Mouse (Mus musculus) kidney, adult 18-20 months (tissue): ENCODE data around the gene Fcho2.
A peak's percentile ranks its signal among the peaks of the same experiment; 100 is the strongest.
"Not testable (repeated sequence)": the region's sequence is repeated elsewhere in the genome, so short reads cannot be mapped to it uniquely, and the experiment has no call there.

Experiments used
- DNase-seq: peaks from one replicate; pipeline ENCODE4 v3.0.0; 2021

Gene Fcho2

DNA sequence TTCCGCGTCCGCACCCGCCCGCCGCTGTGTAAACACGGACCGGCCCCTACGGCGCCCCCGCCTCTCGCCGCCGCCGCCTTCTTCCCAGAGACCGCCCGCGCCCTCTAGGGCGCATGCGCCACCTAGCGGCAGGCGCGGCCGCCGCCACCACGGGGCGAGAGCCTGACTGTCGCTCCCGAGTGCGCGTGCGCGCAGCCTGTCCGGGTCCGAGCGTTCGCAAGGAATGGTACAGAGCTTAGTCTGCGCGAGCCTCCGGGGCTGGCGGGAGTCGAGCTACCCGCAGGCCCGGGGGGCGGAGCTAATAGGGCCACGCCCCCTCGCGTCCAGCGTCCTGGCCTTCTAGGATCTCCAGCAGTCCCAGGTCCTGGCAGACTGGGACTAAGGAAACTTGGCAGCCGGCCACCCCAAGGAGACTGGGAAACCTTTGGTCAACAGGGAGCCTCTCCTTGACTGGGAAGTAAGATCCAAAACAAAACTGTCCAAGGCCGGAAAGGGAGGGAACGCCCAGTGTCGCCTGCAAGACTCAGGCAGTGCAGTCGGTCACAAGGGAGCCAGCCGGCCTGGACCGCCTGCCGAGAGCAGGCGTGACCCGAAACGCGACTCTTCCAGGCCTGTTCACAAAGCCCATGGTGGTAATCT lies at the start of gene Fcho2:
Gene Fcho2 (minus strand): TSS at position 303 of the 639 bp plus-strand sequence.
- peak; percentile 100 for DNase-seq

DNA sequence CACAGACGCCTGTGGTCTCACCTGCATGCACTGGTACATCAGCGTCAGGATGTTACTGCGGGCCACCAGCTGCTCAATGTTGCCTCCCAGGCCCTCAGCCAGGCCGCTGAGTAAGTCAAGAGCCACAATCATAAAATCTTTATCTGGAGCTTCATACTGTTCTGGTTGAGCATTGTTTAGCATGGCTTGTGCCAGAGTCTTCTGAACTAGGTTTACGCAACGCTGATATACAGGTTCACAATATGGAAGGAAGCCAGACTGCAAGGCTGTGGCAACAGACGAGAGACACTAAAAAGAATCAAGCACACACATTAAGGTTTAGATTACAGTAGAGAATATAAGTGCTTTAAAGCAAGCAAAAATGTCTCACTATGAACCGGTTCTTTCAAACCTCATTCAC lies 40.0 kb upstream of the Fcho2 start:
- DNase-seq: no peak

DNA sequence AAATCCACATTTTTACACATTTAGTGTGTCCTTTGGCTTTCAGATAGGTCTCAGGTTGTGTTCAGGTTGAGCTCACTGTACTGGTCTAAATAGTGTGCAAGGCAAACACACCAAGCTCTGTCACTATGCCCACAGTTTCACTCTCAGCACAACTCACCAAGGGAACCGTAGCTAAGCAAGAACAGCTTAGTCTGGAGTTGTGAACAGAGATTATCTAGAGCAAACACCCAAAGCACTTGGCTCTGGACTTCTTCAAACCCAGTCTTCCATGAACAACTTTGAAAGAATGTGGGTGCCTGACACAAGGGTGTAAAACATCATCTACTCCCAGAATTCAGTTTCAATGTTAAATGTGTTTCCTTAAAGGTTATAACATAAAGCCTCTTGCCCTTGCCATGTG lies 30.5 kb upstream of the Fcho2 start:
- no peak for DNase-seq

DNA sequence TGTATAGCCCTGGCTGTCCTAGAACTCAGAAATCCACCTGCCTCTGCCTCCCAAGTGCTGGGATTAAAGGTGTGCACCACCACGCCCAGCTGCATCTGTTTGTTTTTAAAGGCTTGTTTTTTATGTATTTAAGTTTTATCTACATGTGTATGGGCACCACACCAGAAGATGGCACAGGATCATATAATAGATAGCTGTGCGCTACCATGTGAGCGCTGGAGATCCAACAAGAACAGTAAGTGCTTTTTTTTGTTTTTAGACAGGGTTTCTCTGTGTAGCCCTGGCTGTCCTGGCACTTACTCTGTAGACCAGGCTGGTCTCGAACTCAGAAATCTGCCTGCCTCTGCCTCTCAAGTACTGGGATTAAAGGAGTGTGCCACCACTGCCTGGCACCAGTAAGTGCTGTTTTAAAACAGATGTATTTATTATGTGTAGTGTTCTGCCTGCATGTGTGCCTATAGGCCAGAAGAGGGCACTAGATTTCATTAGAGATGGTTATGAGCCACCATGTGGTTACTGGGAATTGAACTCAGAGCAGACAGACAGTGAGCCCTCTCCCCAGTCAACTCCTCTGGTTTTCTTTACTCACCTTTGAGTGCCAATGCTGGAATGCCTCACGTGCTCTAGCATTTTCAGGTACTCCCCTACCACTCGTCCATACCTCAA lies 21.3 kb upstream of the Fcho2 start:
- no peak for DNase-seq

DNA sequence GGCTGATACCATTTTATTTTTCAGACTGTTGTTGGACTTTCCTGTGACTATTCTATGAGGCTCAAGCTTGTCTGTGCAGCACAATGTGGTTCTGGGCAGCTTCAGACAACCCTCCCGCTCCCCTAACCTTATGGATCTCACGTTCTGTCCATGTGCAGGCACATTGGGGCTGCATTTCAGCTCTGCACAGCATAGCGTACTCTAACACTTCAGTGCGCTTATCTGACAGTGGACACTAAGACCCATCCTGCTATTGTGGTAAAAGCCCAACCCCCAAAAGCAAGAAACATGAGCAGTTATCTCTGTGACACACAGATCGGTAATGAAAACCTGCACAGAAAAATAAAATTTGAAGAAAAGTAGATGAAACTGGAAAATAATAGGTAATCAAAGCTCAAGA lies 20.5 kb upstream of the Fcho2 start:
- DNase-seq: no peak

DNA sequence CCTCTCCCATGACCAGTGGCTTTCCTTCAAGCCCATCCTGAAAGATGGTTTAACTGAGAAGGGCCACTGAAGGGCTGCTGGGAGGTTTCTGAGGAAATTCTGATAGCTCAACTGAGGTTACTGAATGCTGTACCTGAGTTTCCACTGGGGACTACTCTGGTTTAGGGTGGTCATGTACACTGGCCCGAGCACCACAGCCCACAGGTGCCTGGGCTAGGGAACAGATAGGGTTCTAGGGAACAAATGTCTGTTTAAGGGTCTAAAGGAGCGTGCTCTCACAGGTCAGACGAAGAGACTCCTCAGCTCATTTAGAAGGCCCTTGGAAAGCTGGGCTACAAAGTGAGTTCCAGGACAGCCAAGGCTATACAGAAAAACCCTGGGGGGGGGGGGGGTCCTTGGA lies 19.5 kb upstream of the Fcho2 start:
- no peak for DNase-seq

DNA sequence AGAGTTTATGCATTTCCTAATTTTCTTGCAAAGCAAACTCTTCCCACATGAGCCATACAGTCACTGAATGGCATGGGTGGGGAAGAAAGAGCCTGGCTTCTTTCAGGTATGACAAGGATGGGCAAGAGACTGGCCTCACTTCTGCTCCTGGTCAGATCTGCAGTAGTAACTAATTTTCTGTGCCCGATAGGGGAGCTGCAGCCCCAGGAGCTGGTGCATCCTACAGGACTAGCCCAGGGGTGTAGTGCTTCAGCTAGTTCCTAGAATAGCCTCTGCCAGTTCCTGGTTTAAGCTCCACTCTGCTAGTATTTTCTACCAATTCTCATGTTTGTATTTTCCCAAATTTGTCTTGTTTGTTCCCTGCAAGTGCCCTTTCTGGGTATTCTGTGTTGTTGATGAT lies 18.9 kb upstream of the Fcho2 start:
- no peak for DNase-seq

DNA sequence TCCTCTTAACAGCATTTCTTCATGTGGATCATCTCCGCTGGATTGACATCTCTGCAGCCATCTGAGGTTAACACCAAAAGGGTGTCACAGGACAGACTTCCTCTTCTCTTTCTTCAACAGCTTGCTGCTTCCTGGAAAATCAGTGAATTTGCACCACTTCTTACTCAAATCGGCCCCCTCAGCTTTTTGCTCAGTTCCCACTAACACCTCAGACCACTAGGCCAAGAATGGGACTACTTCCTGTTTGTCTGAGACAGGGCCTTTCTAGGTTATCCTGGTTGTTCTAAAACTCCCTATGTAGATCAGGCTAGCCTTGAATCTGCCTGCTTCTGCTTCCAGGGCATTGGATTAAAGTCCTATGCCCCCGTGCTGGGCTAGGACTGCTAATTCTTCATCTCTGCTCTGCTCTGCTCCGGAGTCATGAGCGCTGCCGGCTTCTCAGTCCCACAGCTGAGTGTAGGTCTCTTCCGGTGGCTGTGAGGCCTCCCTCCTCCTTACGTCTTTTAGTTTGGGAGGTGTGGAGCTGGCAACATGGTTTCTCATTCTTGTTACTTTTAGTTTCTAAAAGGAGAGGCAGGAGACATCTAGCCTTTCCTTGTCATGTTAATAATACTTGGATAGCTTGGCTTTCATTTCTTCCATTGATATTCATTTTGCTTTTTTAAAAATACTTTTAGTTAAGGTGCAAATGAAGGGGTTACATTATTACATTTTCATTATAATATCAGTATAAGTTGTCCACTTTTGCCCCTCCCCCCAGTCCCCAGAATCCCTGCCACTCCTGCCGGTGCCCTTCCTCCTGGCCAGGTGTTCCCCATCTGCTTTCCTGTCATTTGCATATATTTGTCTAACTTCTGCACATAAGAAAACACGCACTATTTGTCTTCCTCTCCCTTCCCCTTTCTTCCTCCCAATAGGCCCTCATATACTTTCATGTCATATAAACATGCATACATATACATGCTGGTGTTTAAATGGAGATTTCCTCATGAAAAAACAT lies 17.5 kb upstream of the Fcho2 start:
- no peak for DNase-seq

DNA sequence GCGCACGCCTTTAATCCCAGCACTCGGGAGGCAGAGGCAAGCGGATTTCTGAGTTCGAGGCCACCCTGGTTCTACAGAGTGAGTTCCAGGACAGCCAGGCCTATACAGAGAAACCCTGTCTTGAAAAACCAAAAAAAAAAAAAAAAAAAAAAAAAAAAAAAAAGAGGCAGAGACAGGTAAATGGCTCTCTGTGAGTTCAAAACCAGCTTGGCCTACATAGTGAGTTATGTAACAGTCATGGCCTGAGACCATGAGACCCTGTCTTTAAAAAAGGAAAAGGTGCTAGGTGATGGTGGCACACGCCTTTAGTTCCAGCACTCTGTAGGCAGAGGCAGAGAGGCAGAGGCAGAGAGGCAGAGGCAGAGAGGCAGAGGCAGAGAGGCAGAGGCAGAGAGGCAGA lies 13.8 kb upstream of the Fcho2 start:
- DNase-seq: not testable (repeated sequence)

DNA sequence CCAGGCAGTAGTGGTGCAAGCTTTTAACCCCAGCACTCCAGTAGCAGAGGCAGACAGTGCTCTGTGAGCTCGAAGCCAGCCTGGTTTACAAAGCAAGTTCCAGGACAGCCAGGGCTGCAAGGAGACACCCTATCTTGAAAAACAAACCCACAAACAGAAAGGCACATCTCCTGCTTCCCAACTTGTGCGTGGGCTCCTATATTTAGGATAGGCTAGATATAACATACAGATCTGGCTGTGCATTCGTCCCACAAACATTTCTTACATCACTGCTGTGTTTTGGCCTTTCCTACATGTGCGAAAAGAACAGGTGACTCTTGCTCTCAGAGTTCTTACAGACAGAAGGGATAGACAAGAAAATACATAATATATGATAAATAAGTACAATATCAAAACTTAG lies 10.3 kb upstream of the Fcho2 start:
- DNase-seq: no peak

DNA sequence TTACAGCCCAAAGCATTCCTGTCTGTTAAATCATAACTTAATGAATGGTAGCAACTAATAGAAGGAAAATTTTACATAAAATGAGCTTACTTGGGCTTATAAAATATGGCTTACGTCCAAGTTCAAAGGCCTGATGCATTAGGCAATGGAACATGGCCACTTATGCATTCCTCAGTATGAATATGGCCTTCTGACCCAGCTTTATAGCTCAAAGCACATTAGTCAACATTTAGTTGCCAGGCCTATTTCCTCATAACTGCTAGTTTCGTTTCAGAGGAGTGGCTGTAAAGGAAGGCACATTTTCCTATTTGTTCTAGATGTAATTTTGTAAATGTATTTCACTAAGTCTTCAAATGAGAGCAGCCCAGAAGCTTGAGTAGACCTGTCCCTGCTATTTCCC lies 3.8 kb upstream of the Fcho2 start:
- DNase-seq: no peak

DNA sequence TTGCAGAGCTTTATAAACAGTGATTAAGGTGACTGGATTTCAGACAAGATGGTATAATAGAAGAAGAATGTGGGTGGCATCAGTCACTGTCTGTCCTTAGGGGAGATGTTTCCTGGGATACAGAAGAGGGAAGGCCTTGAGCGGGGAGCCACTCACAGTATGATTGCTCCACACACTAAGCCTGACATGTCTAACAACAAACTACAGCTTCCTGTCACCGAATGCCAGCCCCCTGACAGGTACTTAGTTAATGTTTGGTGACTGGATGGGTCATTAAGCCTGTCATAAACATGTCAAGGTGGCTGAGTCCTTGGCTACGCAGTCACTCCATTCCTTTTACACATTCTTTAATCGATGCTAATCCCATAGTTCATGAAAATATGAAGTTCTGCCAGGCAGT lies 3.0 kb upstream of the Fcho2 start:
- DNase-seq: peak; percentile 31

DNA sequence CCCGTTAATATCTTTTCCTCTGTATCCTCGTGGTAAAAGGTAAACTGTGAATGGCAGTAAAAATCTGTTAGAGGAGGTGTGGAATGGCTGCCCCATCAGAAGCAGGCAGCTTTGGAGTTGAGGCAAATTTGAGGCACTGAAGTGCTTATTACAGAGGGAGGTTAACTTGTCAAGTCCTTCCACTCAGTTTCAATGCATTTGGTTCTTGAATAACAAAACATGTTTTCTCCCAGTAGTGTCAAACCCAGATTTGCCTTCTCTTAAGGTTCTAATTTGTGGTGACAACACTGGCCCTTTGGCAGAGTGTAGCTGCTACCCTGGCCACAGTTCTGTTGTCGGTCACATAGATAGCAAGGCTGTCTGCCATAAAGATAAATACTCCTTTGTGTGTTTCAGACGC lies 2.5 kb upstream of the Fcho2 start:
- DNase-seq: no peak

DNA sequence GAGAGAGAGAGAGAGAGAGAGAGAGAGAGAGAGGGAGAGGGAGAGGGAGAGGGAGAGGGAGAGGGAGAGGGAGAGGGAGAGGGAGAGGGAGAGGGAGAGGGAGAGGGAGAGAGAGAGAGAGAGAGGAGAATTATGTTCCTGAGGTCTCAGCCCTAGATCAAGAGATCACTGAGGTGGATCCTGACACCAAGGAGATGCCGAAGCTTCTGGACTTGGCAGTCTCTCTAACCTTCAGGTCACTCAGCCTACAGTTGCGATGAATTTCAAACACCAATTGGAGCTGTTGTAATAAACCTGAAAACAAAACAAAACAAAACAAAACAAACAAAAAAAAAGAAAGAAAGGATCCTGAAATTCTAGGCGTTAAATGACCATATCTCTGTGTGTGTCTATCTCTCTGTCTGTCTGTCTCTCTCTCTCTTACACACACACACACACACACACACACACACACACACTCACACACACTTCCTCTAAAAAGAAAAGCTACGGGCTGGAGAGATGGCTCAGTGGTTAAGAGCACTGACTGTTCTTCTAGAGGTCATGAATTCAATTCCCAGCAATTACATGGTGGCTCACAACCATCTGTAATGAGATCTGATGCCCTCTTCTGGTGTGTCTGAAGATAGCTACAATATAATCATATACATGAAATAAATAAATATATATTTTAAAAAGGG lies 1.9 kb upstream of the Fcho2 start:
- DNase-seq: not testable (repeated sequence)

DNA sequence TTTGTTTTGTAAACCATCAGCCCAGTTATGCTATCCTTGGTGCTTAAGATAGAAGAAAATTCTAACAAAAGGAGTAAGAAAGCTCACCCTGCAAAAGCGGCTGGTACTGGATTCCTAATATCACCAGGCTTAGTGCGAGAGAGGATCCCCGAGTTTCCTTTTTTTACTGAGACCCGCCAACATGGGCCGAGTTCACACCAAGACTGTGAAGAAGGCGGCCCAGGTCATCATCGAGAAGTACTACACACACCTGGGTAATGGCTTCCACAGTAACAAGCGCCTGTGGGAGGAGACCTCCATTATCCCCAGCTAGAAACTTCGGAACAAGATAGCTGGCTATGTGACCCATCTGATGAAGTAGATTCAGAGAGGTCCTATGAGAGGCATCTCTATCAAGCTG lies 1.3 kb upstream of the Fcho2 start:
- DNase-seq: no peak

DNA sequence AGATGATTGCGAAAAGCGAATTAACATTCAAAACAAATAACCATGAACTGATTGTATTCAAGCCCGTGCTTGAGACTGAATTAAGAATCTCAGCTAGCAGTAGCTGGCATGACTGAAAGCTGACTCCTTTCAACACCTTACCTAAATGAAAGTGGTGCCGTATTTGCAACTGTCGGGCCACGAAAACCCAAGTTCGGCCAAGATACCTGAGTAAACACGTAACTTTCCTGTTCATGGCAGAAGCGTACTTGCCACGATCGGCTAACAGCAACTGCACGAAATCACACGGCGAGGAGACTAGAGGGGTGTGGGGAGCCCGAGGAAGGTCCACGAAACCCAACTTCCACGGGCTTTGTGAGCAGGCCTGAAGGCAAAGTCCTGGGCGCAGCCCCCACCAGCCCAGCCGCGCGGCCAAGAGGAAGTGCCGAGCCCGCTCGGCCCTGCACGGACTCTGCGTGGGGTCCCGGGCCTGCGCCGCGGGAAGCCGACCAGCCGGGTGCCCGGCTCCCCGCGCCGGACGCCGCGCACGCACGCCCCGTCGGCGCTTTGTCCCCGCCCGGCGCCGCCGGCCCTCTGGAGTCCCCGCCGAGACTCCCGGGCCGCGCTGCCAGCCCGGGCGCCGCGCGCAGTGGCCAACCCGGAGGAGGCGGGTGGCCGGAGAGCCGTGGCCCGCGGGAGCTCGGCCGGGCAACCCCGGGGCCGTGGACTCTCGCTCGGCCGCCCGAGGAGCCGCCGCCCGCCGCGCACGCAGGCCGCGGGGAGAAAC lies 791 bp downstream of the Fcho2 start:
- DNase-seq: peak; percentile 78

DNA sequence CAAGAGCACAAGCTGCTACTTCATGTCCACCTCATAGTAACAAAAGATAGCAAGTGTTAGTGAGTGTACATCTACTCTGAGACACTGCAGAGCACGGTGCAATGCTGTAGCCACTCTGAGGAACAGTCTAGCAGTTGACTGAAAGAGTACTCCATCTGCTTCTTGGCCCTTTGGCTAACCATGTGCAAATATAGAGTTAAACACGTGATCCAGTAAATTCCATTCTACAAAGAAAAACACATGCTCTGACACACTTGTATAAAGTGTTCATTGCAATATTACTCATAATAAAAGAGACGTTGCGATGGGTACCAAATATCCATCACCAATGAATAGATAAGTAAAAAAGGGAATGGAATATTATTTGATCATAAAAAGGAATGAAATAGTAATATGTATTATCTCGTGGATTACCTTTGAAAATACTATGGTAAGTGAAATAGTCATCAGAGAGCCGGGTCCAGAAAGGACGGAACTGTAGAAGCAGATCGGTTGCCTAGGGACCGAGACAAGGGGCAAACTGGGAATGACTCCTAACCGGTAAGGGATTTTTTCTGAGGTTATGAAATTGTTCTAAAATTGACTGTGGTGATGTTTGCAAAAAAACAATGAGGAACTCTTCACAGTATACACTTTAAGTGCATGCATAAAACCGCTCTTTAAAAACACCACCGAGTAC lies 1.5 kb downstream of the Fcho2 start:
- no peak for DNase-seq

DNA sequence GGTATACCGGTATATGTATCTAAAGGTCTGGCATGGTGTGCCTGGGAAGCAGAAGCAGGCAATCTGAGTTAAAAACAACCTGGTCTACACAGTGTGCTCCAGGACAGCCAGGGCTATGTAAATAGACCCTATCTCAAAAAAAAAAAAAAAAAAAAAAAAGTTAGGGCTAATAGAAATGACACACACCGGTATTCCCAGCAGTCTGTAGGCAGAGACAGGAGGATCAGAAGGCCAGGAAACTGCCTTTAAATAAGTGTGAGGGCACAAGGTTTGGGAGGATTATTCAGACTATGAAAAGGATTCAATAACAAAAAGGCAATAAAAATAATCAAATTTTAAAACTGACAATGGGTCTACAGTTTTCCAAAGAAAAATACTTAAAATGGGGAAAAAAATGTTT lies 2.1 kb downstream of the Fcho2 start:
- DNase-seq: no peak

DNA sequence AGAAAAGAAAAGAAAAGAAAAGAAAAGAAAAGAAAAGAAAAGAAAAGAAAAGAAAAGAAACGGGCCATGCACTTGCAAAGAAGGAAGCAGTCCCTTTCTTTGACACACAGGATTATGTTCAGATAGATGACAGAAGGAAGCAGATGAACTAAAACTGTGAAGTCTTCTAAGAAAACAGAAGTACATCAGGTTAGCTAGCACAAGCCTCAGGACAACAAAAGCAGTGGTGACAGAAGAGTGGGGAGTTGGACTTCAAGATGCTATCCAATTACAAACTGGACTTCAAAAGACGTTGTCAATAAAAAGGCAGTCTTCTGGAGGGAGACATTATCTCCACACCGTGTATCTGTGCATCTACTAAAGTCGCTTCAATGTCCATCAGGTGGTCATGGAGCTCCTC lies 3.0 kb downstream of the Fcho2 start:
- no peak for DNase-seq

DNA sequence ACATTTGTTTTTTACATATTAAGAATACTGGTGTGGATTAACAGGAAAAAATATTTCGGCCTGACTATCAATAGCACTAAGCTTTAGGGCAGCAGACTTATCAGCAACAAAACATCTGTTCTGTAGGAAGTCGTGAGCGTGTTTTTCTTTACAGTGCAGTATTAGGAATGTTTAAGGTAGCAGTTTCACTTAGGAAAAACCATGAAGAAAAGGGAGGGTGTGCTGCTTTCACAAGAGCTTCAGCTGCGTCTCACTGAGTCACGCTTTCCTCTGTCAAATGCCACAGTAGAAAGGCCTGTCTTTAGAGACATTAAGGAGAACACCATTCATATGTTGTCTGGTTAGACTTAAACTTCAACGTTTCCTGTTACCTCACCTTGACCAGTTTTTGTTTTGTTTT lies 5.1 kb downstream of the Fcho2 start:
- no peak for DNase-seq

DNA sequence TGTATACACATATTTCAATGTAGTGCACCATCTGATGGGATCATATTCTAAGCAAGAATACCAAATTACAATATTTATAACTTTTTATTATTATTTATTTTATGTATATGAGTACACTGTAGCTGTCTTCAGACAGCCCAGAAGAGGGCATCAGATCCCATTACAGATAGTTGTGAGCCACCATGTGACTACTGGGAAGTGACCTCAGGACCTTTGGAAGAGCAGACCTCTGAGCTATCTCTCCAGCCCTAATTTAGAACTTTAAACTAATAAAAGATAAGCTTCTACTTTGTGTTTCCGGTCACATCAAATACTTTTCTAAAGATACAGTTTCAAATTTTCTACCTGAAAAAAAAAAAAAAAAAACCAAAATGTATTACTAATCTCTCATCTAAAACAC lies 6.2 kb downstream of the Fcho2 start:
- no peak for DNase-seq

DNA sequence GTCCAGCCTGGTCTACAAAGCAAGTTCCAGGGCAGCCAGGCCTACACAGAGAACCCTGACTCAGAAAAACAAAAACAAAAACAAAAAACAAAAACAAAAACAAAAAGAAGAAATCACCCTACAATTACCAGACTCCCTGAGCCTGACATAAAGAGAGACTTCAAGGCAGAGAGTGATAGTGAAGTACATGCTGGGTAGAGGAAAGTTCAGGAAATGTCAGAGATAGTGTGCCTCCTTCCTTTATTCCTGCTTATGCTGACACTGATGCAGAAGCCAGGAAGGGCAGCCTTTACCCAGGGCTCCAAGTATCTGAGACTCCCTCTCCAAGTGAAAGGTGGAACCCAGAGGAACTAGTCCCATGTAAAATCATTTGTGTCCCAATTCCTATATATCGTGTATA lies 10.8 kb downstream of the Fcho2 start:
- DNase-seq: no peak
